In genomic region chr13:58067540-58068103, GRCm38 (mm10) we compare ENCODE assay signal across 8 mouse cellular contexts. TPM values are rescaled to one million over a fixed set of nuclear protein-coding genes. Genes with fewer than 3 reads are reported as not detected.
DNase-seq lines count a peak whose midpoint lies in the region; ATAC-seq and TF ChIP-seq lines count a peak whose summit lies in the region.

No protein-coding gene starts in this region.

- no peak for TF ChIP-seq CTCF in liver, adult 2 months (IDR thresholded peaks at IDR 0.05; ENCODE audit: low read depth, low read length)
- TF ChIP-seq CTCF in midbrain, postnatal 0 days (IDR thresholded peaks at IDR 0.05): peak; percentile 48
- peak; percentile 62; the same call in 1 of the 2 replicates for TF ChIP-seq CTCF in thymus, adult 2 months (IDR thresholded peaks at IDR 0.05; ENCODE audit: borderline replicate concordance, control insufficient read depth, extremely low read depth, insufficient read depth, low read length, poor library complexity)

- no peak overlapping the region for H3K4me3 ChIP-seq in hindbrain, embryonic 15.5 days
- peak overlapping the region; percentile 14; the same call in 1 of the 2 replicates for H3K4me3 ChIP-seq in liver, adult 2 months (ENCODE audit: insufficient read depth, low read depth, low read length)
- no peak overlapping the region for H3K4me3 ChIP-seq in midbrain, postnatal 0 days (ENCODE audit: low read depth, low read length)
- H3K4me3 ChIP-seq in thymus, adult 2 months (ENCODE audit: control insufficient read depth, insufficient read depth, low read length): peak overlapping the region; percentile 34

- H3K9ac ChIP-seq in hindbrain, embryonic 15.5 days: no peak overlapping the region
- H3K9ac ChIP-seq in liver, adult 2 months (ENCODE audit: low read depth, low read length): peak overlapping the region; percentile 41
- H3K9ac ChIP-seq in midbrain, postnatal 0 days (replicated peaks; ENCODE audit: low read length, poor library complexity, severe bottlenecking): no peak overlapping the region

- ATAC-seq in hindbrain, embryonic 15.5 days (ENCODE audit: low FRiP score, low read depth): no peak
- peak; percentile 48; the same call in 1 of the 2 replicates for ATAC-seq in midbrain, postnatal 0 days (ENCODE audit: low FRiP score)

- WGBS in hindbrain, embryonic 15.5 days: 30% methylated on average over 17 of the region's 17 CpGs
- WGBS in liver, adult 2 months: 3% methylated on average over 17 of the region's 17 CpGs
- WGBS in midbrain, postnatal 0 days: 33% methylated on average over 17 of the region's 17 CpGs
- WGBS in thymus, adult 2 months: 6% methylated on average over 17 of the region's 17 CpGs

- peak overlapping the region; percentile 23; the same call in 1 of the 2 replicates for H3K27ac ChIP-seq in hindbrain, embryonic 15.5 days (replicated peaks)
- H3K27ac ChIP-seq in liver, adult 2 months (replicated peaks; ENCODE audit: insufficient read depth, low read depth, low read length): peak overlapping the region; percentile 74
- no peak overlapping the region for H3K27ac ChIP-seq in midbrain, postnatal 0 days (ENCODE audit: low read depth, low read length)
- peak overlapping the region; percentile 69 for H3K27ac ChIP-seq in thymus, adult 2 months (ENCODE audit: control insufficient read depth, insufficient read depth, low read length)

- H3K27me3 ChIP-seq in hindbrain, embryonic 15.5 days: no peaks in the 10 kb centered on the region
- H3K27me3 ChIP-seq in liver, adult 2 months (ENCODE audit: control insufficient read depth, insufficient read depth, low read length): no peaks in the 10 kb centered on the region
- no peaks in the 10 kb centered on the region; the same call in 1 of the 2 replicates for H3K27me3 ChIP-seq in midbrain, postnatal 0 days (ENCODE audit: insufficient read depth, low read length)
- H3K27me3 ChIP-seq in thymus, adult 2 months (ENCODE audit: control insufficient read depth, insufficient read depth, low read length): no peaks in the 10 kb centered on the region

- no peaks in the 10 kb centered on the region for H3K4me1 ChIP-seq in hindbrain, embryonic 15.5 days (replicated peaks)
- H3K4me1 ChIP-seq in liver, adult 2 months (ENCODE audit: control insufficient read depth, insufficient read depth, low read length): peaks cover 3% of the 10 kb centered on the region
- no peaks in the 10 kb centered on the region for H3K4me1 ChIP-seq in midbrain, postnatal 0 days (ENCODE audit: insufficient read depth, low read length)
- H3K4me1 ChIP-seq in thymus, adult 2 months (replicated peaks; ENCODE audit: control insufficient read depth, insufficient read depth, low read length): peaks cover 18% of the 10 kb centered on the region

- H3K79me2 ChIP-seq in liver, adult 2 months (ENCODE audit: control insufficient read depth, insufficient read depth, low read length): no peaks in the 10 kb centered on the region

- H3K9me3 ChIP-seq in hindbrain, embryonic 15.5 days: no peaks in the 10 kb centered on the region
- no peaks in the 10 kb centered on the region for H3K9me3 ChIP-seq in midbrain, postnatal 0 days (ENCODE audit: low read length)

- no peak for TF ChIP-seq POLR2A in liver, adult 2 months (IDR thresholded peaks at IDR 0.05; ENCODE audit: extremely low read depth, insufficient read depth, low read length)
- no peak for TF ChIP-seq POLR2A in thymus, adult 2 months (IDR thresholded peaks at IDR 0.05; ENCODE audit: control insufficient read depth, extremely low read depth, insufficient read depth, low read length, poor library complexity)

- peaks cover 11% of the 10 kb centered on the region; the same call in 1 of the 2 replicates for H3K36me3 ChIP-seq in hindbrain, embryonic 15.5 days
- peaks cover 2% of the 10 kb centered on the region; the same call in 1 of the 2 replicates for H3K36me3 ChIP-seq in liver, adult 2 months (ENCODE audit: control insufficient read depth, insufficient read depth, low read length)
- H3K36me3 ChIP-seq in midbrain, postnatal 0 days (ENCODE audit: insufficient read depth, low read length): peaks cover 17% of the 10 kb centered on the region
- H3K36me3 ChIP-seq in thymus, adult 2 months (ENCODE audit: control insufficient read depth, insufficient read depth, low read length): no peaks in the 10 kb centered on the region

- DNase-seq in urinary bladder, postnatal 14 days (ENCODE audit: low spot score): peak; percentile 51
- no peak for DNase-seq in urinary bladder, adult 2 months (ENCODE audit: low spot score)
- peak; percentile 53 for DNase-seq in forelimb bud, embryonic 11.5 days (ENCODE audit: low read depth, low spot score)
- DNase-seq in liver, adult 2 months (ENCODE audit: extremely low read depth, low read depth, low spot score): peak; percentile 97
- DNase-seq in midbrain, postnatal 0 days (ENCODE audit: low spot score): peak; percentile 42
- DNase-seq in thymus, adult 2 months: peak; percentile 70
- DNase-seq in right cerebral cortex, postnatal 36 days (ENCODE audit: low spot score in 2 of 2): no peak

- H3K4me2 ChIP-seq in hindbrain, embryonic 15.5 days: no peak overlapping the region
- no peak overlapping the region for H3K4me2 ChIP-seq in midbrain, postnatal 0 days (ENCODE audit: low read depth, low read length, poor library complexity, severe bottlenecking)

RNA-seq across cellular contexts. Expression of gene Klhl3, which starts 45.8 kb away (rescaled TPM):
- 1.6 and 2.1 TPM in 2 replicates for polyA plus RNA-seq in urinary bladder, adult 2 months (2012; rRNA removed)
- polyA plus RNA-seq in hindbrain, embryonic 15.5 days (2015; fragmentation: Nextera tagmentation; extraction: Ambion mirVana): 12.6 and 14.0 TPM in 2 replicates
- 4.0 and 4.7 TPM in 2 replicates for total RNA-seq in liver, adult 2 months (2014; rRNA removed)
- polyA plus RNA-seq in liver, adult 2 months (2012; rRNA removed): 3.2 TPM in 2 replicates
- total RNA-seq in midbrain, postnatal 0 days (2014; rRNA removed): 11.0 and 13.4 TPM in 2 replicates
- 9.8 and 11.2 TPM in 2 replicates for polyA plus RNA-seq in midbrain, postnatal 0 days (2015; fragmentation: Nextera tagmentation; extraction: Ambion mirVana)
- polyA plus RNA-seq in thymus, adult 2 months (2012; rRNA removed): 1.9 and 2.0 TPM in 2 replicates

Comparison
In these comparisons a context has a peak if more than half of its experiments do, and no peak if none do; other contexts are left out.
1. DNase-seq: peak in urinary bladder, postnatal 14 days (single experiment), forelimb bud, embryonic 11.5 days (single experiment), liver, adult 2 months (single experiment), midbrain, postnatal 0 days (single experiment) and thymus, adult 2 months (single experiment); none in urinary bladder, adult 2 months (single experiment) and right cerebral cortex, postnatal 36 days (0 of 2).
2. H3K4me3 ChIP-seq: peak in liver, adult 2 months (single experiment) and thymus, adult 2 months (single experiment); none in hindbrain, embryonic 15.5 days (single experiment) and midbrain, postnatal 0 days (single experiment).